Mouse (Mus musculus) thymus, postnatal 14 days (tissue): ENCODE results near the gene Olfr1383.
"Not testable (repeated sequence)": the region's sequence is repeated elsewhere in the genome, so short reads cannot be mapped to it uniquely, and the experiment has no call there.

Experiments used
- DNase-seq: peaks from one replicate; pipeline ENCODE4 v3.0.0; 2021

Olfr1383 gene

GRCm38 (mm10) chr11:49519348-49519747 is at the start of gene Olfr1383:
Gene Olfr1383 (plus strand): TSS chr11:49519648.
- no peak for DNase-seq

- no peak for DNase-seq
These were observed 33.5 kb upstream of the Olfr1383 start for GRCm38 (mm10) chr11:49485973-49486372.

GRCm38 (mm10) chr11:49488770-49489169 is 30.7 kb upstream of the Olfr1383 start, which contains the start of gene Olfr1385:
Gene Olfr1385 (plus strand): TSS chr11:49489070.
- not testable (repeated sequence) for DNase-seq

GRCm38 (mm10) chr11:49518086-49518485 is 1.4 kb upstream of the Olfr1383 start:
- no peak for DNase-seq

- DNase-seq = no peak
These were observed 8.5 kb downstream of the Olfr1383 start, which contains the start of gene Olfr1382 for GRCm38 (mm10) chr11:49527947-49528346. Gene Olfr1382 (plus strand): TSS chr11:49528247.

GRCm38 (mm10) chr11:49532761-49533160 is 13.3 kb downstream of the Olfr1383 start:
- DNase-seq = no peak

GRCm38 (mm10) chr11:49536631-49537030 is 17.2 kb downstream of the Olfr1383 start:
- DNase-seq = not testable (repeated sequence)

- not testable (repeated sequence) for DNase-seq
These were observed 23.7 kb downstream of the Olfr1383 start, which contains the start of gene Olfr1381 for GRCm38 (mm10) chr11:49543149-49543548. Gene Olfr1381 (plus strand): TSS chr11:49543449.

GRCm38 (mm10) chr11:49554033-49554432 is 34.6 kb downstream of the Olfr1383 start:
- not testable (repeated sequence) for DNase-seq

GRCm38 (mm10) chr11:49556578-49556977 is 37.1 kb downstream of the Olfr1383 start, which contains the start of gene Olfr1380:
Gene Olfr1380 (plus strand): TSS chr11:49556878.
- not testable (repeated sequence) for DNase-seq

- DNase-seq = not testable (repeated sequence)
These were observed 55.6 kb downstream of the Olfr1383 start for GRCm38 (mm10) chr11:49575054-49575453.
